Mouse (Mus musculus) urinary bladder, adult 18-20 months (tissue): ENCODE measurements around the gene Rab11fip2.

Experiments used
- DNase-seq, 2 experiments: peaks; one replicate each; pipeline ENCODE4 v3.0.0; 2022; ENCODE audit warnings: low spot score in 2 of 2, mixed read lengths in 2 of 2

Rab11fip2 gene

GRCm38 (mm10) chr19:59860799-59861198, 82.7 kb downstream of the Rab11fip2 start:
- DNase-seq = no peak

- DNase-seq = no peak
Measured at GRCm38 (mm10) chr19:59853061-59853460, 90.4 kb downstream of the Rab11fip2 start.
